Mouse (Mus musculus): ENCODE results near the gene Slc27a2. TPM values are rescaled to one million over a fixed set of nuclear protein-coding genes. Genes with fewer than 3 reads are reported as not detected.
"Not testable (repeated sequence)": the region's sequence is repeated elsewhere in the genome, so short reads cannot be mapped to it uniquely, and the experiment has no call there.

Slc27a2 gene
- polyA plus RNA-seq, 1 experiment from 2014 or later: not detected

DNA sequence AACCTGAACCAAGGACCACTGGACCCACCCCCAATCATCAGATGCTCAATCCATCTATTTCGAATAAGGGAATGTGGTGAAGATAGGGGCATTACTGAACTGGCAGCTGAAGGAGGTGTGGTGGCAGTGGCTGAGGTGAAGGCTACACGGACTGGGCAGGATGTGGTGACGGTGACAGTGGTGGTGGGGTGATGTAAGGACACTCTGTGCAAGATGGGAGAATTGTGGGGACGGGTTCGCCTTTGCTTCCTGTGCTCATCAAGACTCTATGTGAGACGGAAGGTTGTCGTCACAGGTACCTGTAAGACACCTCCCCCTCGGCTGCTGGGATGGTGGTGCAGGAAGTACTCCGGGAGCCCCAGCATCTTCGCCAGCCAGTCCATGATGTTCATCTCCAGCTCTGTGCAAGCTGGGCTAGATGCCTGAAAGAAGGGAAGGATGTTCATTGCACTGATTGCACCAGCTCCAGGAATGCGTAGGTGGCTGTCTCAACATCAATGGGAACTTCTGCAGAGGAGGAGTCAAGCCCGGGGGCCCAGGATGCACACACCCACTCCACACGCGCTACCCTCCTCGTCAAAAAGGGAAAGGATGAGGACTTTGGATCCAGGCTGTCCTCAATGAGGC is 54.0 kb downstream of the Slc27a2 start:
- H3K4me1 ChIP-seq (ENCODE audit: control insufficient read depth, insufficient read depth, low read length): no peaks in the 10 kb centered on the region
- no peaks in the 10 kb centered on the region for H3K27me3 ChIP-seq (ENCODE audit: control insufficient read depth, insufficient read depth, low read length)
- H3K4me3 ChIP-seq (ENCODE audit: low read depth, low read length): no peak overlapping the region
- DNase-seq (ENCODE audit: low spot score): no peak
- H3K27ac ChIP-seq (replicated peaks; ENCODE audit: low read depth, low read length): no peak overlapping the region
- H3K4me2 ChIP-seq (ENCODE audit: low read depth, severe bottlenecking): no peak overlapping the region
- no peaks in the 10 kb centered on the region for H3K36me3 ChIP-seq (ENCODE audit: control insufficient read depth, insufficient read depth, low read length)
- ATAC-seq (ENCODE audit: insufficient number of reproducible peaks, low FRiP score, low TSS enrichment, low read depth): no peak
- H3K9ac ChIP-seq (ENCODE audit: low read length): no peak overlapping the region
- no peaks in the 10 kb centered on the region for H3K9me3 ChIP-seq (ENCODE audit: control insufficient read depth, low read length)
- WGBS: 87% methylated on average over 15 of the region's 15 CpGs

DNA sequence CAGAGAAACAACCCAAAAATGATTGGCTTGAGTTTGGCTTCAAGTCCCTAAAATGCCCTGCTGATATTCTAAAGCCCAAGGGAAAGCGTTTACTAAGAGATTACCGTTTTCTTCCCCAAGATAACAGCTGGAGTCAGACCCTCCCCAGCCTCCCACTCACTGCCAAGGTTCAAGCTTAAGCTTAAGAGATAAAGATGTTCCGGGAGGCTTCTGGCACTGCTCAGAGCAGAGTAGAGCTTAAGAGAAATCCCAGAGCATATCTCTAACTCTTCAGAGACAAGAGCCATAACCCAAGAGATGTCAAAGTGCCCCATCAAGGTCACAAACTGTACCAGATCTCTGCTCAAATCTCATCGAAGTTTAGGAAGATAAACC is 54.5 kb downstream of the Slc27a2 start:
- no peak overlapping the region for H3K4me2 ChIP-seq (ENCODE audit: low read depth, severe bottlenecking)
- ATAC-seq (ENCODE audit: insufficient number of reproducible peaks, low FRiP score, low TSS enrichment, low read depth) (no peak), DNase-seq (ENCODE audit: low spot score) (no peak)
- H3K9ac ChIP-seq (ENCODE audit: low read length): no peak overlapping the region
- no peaks in the 10 kb centered on the region for H3K36me3 ChIP-seq (ENCODE audit: control insufficient read depth, insufficient read depth, low read length)
- no peak overlapping the region for H3K4me3 ChIP-seq (ENCODE audit: low read depth, low read length)
- H3K27ac ChIP-seq (replicated peaks; ENCODE audit: low read depth, low read length): no peak overlapping the region
- no peaks in the 10 kb centered on the region for H3K27me3 ChIP-seq (ENCODE audit: control insufficient read depth, insufficient read depth, low read length)
- WGBS: 73% methylated on average over 4 of the region's 4 CpGs
- no peaks in the 10 kb centered on the region for H3K9me3 ChIP-seq (ENCODE audit: control insufficient read depth, low read length)
- no peaks in the 10 kb centered on the region for H3K4me1 ChIP-seq (ENCODE audit: control insufficient read depth, insufficient read depth, low read length)

DNA sequence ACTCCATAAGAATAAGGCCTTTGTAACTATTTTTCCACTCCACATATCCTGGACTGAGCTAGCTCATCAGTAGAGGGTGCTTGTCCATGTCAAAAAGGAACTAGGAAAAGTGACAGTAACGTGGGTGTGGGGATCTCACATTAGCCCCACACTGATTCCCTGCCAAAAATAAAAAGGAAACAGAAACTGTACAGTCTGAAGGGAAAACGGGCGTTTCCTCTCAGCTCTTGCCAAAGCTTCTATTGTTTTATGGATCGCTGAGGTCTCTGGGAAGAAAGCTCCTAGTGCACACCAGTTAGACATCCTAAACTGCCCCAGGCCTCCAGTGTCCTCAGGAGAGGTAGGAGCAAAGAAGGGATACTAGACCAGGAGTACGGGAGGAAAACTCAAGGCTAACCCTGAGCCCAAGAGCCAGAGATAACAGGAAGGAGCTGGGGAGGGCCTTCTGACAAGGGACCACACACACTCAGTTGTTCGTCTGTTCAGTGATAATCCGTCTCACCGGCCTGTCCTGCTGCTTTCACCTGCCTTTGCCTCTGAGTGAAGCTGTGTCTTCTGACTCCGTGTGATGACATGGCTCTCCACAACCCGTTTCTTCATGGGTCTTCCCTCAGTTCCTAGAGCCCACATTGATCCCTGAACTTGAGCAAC is 55.5 kb downstream of the Slc27a2 start:
- Histone ChIP-seq H3K9ac (ENCODE audit: low read length) (no peak overlapping the region), H3K4me3 (ENCODE audit: low read depth, low read length) (no peak overlapping the region), H3K9me3 (ENCODE audit: control insufficient read depth, low read length) (no peaks in the 10 kb centered on the region), H3K4me2 (ENCODE audit: low read depth, severe bottlenecking) (no peak overlapping the region), H3K4me1 (ENCODE audit: control insufficient read depth, insufficient read depth, low read length) (no peaks in the 10 kb centered on the region), H3K27me3 (ENCODE audit: control insufficient read depth, insufficient read depth, low read length) (no peaks in the 10 kb centered on the region), H3K36me3 (ENCODE audit: control insufficient read depth, insufficient read depth, low read length) (no peaks in the 10 kb centered on the region), H3K27ac (replicated peaks; ENCODE audit: low read depth, low read length) (no peak overlapping the region)
- ATAC-seq (ENCODE audit: insufficient number of reproducible peaks, low FRiP score, low TSS enrichment, low read depth) (no peak), DNase-seq (ENCODE audit: low spot score) (no peak)
- 77% methylated on average over 10 of the region's 10 CpGs for WGBS

DNA sequence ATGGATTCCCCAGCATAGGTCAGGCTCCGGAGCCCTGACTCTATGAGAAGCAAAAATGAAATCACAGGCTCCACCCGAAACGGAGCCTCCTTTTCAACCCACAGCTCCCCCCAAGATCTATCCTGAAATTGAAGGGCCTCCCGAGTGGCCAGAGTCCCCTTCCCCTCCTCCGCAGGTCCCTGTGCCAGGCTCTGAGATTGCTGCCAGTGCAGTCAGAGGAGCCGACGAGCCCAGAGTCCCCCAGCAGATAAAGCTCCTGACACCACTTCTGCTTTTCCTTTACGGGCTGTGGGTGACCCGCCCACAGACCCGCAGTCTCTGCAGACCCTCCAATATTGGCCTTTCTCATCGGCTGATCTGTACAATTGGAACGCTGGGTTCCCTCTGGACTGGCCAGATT is 57.4 kb downstream of the Slc27a2 start:
- H3K36me3 ChIP-seq (ENCODE audit: control insufficient read depth, insufficient read depth, low read length); H3K9me3 ChIP-seq (ENCODE audit: control insufficient read depth, low read length); H3K9ac ChIP-seq (ENCODE audit: low read length); H3K4me3 ChIP-seq (ENCODE audit: low read depth, low read length); H3K4me1 ChIP-seq (ENCODE audit: control insufficient read depth, insufficient read depth, low read length); ATAC-seq (ENCODE audit: insufficient number of reproducible peaks, low FRiP score, low TSS enrichment, low read depth); H3K27ac ChIP-seq (replicated peaks; ENCODE audit: low read depth, low read length); DNase-seq (ENCODE audit: low spot score); H3K4me2 ChIP-seq (ENCODE audit: low read depth, severe bottlenecking); H3K27me3 ChIP-seq (ENCODE audit: control insufficient read depth, insufficient read depth, low read length): not testable (repeated sequence)
- WGBS: 78% methylated on average over 12 of the region's 12 CpGs

DNA sequence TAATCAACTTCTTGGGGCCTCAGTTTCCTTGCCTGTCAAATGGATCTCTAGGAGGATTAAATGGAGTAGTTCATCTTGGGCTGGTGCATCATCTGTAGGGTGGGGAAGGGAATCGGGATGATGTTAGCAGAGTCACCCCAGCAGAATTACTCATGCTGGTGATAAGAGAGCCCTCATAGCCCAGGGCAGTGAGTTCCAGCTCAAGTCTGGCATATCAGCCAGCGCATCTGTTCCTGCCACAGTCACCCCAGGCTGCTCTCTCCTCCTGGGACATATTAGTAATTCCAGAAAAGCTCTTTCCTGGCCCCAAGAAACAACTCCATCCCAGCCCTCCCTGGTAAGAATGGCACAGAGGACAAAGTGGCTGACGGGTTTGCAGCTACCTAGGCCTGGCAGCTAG is 63.1 kb downstream of the Slc27a2 start:
- Histone ChIP-seq H3K4me1 (ENCODE audit: control insufficient read depth, insufficient read depth, low read length) (no peaks in the 10 kb centered on the region), H3K4me3 (ENCODE audit: low read depth, low read length) (no peak overlapping the region), H3K9me3 (ENCODE audit: control insufficient read depth, low read length) (no peaks in the 10 kb centered on the region), H3K9ac (ENCODE audit: low read length) (no peak overlapping the region), H3K27ac (replicated peaks; ENCODE audit: low read depth, low read length) (no peak overlapping the region), H3K4me2 (ENCODE audit: low read depth, severe bottlenecking) (no peak overlapping the region), H3K27me3 (ENCODE audit: control insufficient read depth, insufficient read depth, low read length) (no peaks in the 10 kb centered on the region), H3K36me3 (ENCODE audit: control insufficient read depth, insufficient read depth, low read length) (no peaks in the 10 kb centered on the region)
- 94% methylated on average over 3 of the region's 3 CpGs for WGBS
- DNase-seq (ENCODE audit: low spot score) (no peak), ATAC-seq (ENCODE audit: insufficient number of reproducible peaks, low FRiP score, low TSS enrichment, low read depth) (no peak)

DNA sequence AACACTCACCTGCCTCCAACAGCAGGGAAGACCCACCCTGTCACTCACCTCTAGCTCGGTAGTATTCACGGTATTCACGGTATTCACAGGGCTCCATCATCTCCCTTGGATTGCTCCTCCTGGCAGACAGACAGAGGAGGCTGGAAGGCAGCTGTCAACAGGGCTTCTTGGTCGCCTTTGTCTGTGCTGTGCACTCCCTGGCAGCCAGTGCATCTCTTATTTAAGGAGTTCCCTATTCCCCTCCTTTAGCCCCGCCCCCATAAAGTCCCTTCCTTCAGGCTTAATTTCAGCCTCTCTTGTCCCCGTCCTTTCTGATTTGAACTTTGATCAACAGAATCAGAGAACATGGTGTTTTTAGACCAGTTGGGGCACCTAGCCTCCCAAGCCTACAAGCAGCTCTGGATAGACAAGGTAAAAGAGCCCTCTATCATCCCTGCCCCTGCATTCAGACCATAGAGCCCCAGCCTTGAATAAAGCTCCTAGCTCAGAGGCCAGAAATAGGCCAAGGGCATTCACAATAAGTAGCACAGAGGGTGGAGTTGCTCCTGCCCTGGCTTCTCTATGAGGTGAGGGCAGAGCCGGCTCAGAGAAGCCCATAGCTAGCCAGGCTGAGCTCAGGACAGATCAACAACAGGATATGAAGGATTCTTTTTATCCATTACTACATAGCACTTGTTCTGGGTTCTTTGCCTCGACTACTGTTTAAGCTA is 66.4 kb downstream of the Slc27a2 start:
- no peak overlapping the region for H3K27ac ChIP-seq (replicated peaks; ENCODE audit: low read depth, low read length)
- ATAC-seq (ENCODE audit: insufficient number of reproducible peaks, low FRiP score, low TSS enrichment, low read depth) (no peak), DNase-seq (ENCODE audit: low spot score) (no peak)
- H3K9ac ChIP-seq (ENCODE audit: low read length): no peak overlapping the region
- H3K36me3 ChIP-seq (ENCODE audit: control insufficient read depth, insufficient read depth, low read length): no peaks in the 10 kb centered on the region
- no peak overlapping the region for H3K4me3 ChIP-seq (ENCODE audit: low read depth, low read length)
- no peaks in the 10 kb centered on the region for H3K4me1 ChIP-seq (ENCODE audit: control insufficient read depth, insufficient read depth, low read length)
- WGBS: 42% methylated on average over 8 of the region's 8 CpGs
- H3K4me2 ChIP-seq (ENCODE audit: low read depth, severe bottlenecking): no peak overlapping the region
- no peaks in the 10 kb centered on the region for H3K9me3 ChIP-seq (ENCODE audit: control insufficient read depth, low read length)
- no peaks in the 10 kb centered on the region for H3K27me3 ChIP-seq (ENCODE audit: control insufficient read depth, insufficient read depth, low read length)

DNA sequence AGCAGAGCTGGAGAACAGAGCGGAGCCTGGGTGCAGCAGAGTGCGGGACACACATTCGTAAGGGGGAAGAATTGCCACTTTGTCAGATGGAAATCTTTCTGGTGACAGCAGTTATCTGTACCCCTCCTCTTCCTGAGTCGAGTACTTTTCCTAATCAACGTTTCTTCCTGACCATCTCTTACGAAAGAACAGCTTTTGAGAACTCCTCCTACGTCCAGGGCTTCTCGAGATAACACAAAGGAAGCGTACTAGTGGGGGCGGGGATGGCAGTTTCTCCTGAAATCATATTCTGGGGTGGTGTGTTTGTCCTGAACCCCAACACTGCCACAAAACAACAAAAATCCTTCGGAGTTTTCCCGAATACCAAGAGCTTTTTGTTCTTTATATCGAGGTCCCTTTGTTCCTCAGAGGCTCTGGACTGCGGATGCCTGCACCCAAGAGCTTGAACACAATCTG is 67.1 kb downstream of the Slc27a2 start, which contains the start of gene Hdc:
Hdc (minus strand) TSS at position 51 of the 456 bp plus-strand sequence.
- Histone ChIP-seq H3K9ac (ENCODE audit: low read length) (no peak within 1 kb of the TSS), H3K4me1 (ENCODE audit: control insufficient read depth, insufficient read depth, low read length) (no peaks in the 10 kb centered on the region), H3K4me3 (ENCODE audit: low read depth, low read length) (no peak within 1 kb of the TSS), H3K36me3 (ENCODE audit: control insufficient read depth, insufficient read depth, low read length) (no peaks in the 10 kb centered on the region), H3K4me2 (ENCODE audit: low read depth, severe bottlenecking) (no peak within 1 kb of the TSS), H3K27ac (replicated peaks; ENCODE audit: low read depth, low read length) (no peak within 1 kb of the TSS), H3K27me3 (ENCODE audit: control insufficient read depth, insufficient read depth, low read length) (no peaks in the 10 kb centered on the region), H3K9me3 (ENCODE audit: control insufficient read depth, low read length) (no peaks in the 10 kb centered on the region)
- DNase-seq (ENCODE audit: low spot score): no peak
- 86% methylated on average over 14 of the region's 14 CpGs for WGBS
- ATAC-seq (ENCODE audit: insufficient number of reproducible peaks, low FRiP score, low TSS enrichment, low read depth): no peak

DNA sequence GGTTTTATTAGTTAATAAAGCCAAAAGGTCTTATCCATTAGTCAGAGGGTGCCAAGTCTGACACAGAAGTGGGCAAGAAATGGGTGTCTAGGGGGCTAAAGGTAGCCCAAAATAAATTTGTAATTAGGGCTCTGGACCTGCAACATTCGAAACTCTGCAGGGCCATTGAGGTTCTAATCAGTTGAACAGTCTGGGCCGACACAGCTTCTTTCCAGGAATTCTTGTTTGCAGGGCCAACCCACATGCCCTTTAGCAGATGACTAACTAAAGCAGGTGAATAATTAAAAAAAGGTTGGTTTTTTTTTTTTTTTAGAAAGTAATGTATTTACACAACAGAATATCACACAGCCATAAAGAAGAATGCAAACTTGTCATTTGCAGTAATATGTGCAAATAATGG is 70.2 kb downstream of the Slc27a2 start:
- no peak overlapping the region for H3K4me3 ChIP-seq (ENCODE audit: low read depth, low read length)
- no peaks in the 10 kb centered on the region for H3K9me3 ChIP-seq (ENCODE audit: control insufficient read depth, low read length)
- no peak overlapping the region for H3K4me2 ChIP-seq (ENCODE audit: low read depth, severe bottlenecking)
- H3K9ac ChIP-seq (ENCODE audit: low read length): no peak overlapping the region
- no peaks in the 10 kb centered on the region for H3K27me3 ChIP-seq (ENCODE audit: control insufficient read depth, insufficient read depth, low read length)
- H3K27ac ChIP-seq (replicated peaks; ENCODE audit: low read depth, low read length): no peak overlapping the region
- ATAC-seq (ENCODE audit: insufficient number of reproducible peaks, low FRiP score, low TSS enrichment, low read depth) (no peak), DNase-seq (ENCODE audit: low spot score) (no peak)
- H3K4me1 ChIP-seq (ENCODE audit: control insufficient read depth, insufficient read depth, low read length): no peaks in the 10 kb centered on the region
- 78% methylated on average over 2 of the region's 2 CpGs for WGBS
- no peaks in the 10 kb centered on the region for H3K36me3 ChIP-seq (ENCODE audit: control insufficient read depth, insufficient read depth, low read length)
